Mouse (Mus musculus): ENCODE measurements around the gene Obscn. TPM values are rescaled to one million over a fixed set of nuclear protein-coding genes. Genes with fewer than 3 reads are reported as not detected.
A peak's percentile ranks its signal among the peaks of the same experiment; 100 is the strongest.

The Obscn gene
- polyA plus RNA-seq (2014; fragmentation: Nextera tagmentation; extraction: Ambion mirVana): 0.37 and 0.43 TPM in 2 replicates

DNA sequence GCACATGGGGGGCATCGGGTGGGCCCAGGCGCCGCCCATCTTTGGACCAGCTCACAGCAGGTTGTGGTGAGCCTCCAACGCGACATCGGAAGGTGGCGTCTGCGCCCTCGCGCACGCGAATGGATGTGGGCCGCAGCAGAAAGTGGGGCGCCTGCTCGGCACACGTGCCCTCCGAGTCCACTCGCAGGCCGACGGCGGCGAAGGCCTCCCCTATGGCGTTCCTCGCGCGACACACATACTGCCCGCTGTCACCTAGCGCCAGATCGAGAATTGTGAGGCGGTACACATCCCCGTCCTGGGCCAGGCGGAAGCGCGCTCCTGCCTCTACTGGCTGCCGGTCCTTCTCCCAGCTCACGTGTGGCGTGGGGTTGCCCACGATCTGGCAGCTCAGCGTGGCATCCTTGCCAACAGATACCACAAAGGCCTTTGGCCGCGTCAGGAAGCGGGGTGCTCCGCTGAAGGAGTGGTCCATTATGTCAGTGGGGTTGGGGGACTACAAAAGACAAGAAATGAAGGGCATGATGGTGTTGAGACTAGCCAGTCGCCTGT lies at the start of gene Obscn:
Gene Obscn (minus strand): TSS at position 499 of the 549 bp plus-strand sequence.
- 14% methylated on average over 42 of the region's 44 CpGs for WGBS
- H3K27me3 ChIP-seq (ENCODE audit: control insufficient read depth, insufficient read depth, low read length): peaks cover 48% of the 10 kb centered on the region

DNA sequence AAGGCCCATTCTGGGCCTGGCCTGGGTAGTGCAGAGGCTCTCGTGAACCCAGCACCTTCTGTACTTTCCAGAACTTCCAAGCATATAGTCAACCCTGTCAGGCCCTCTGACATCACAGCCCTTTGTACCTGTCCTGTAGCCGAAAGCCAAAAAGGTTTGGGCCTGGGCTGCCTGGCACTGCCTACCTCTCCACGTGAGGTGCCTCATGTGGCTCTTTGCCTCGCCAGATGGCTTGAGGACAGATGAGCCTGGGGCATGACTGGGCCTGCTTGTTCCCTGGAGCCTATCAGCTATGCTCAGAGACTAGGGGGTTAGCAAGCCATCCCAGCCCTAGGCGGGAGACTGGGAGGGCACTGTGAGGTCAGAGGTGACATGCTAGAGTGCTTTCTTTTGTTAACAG lies 49.3 kb upstream of the Obscn start:
- no peak for DNase-seq
- WGBS: 84% methylated on average over 5 of the region's 5 CpGs
- 0 out of 2 replicates have a peak, but pooled peaks cover 8% of the 10 kb centered on the region for H3K4me1 ChIP-seq (ENCODE audit: control insufficient read depth, insufficient read depth, low read length)
- ATAC-seq (ENCODE audit: low FRiP score, low TSS enrichment): no peak
- H3K4me3 ChIP-seq (replicated peaks; ENCODE audit: low read depth, low read length): no peak overlapping the region
- H3K27ac ChIP-seq (replicated peaks; ENCODE audit: low read depth, low read length): no peak overlapping the region
- no peaks in the 10 kb centered on the region for H3K27me3 ChIP-seq (ENCODE audit: control insufficient read depth, insufficient read depth, low read length)
- no peak overlapping the region for H3K9ac ChIP-seq (replicated peaks; ENCODE audit: low read length)
- no peak overlapping the region for H3K4me2 ChIP-seq (ENCODE audit: low read length)
- peaks cover 44% of the 10 kb centered on the region for H3K36me3 ChIP-seq (ENCODE audit: control insufficient read depth, insufficient read depth, low read length)
- H3K9me3 ChIP-seq (ENCODE audit: control insufficient read depth, low read length): no peaks in the 10 kb centered on the region

More for the DNA sequence above, at the start of gene Obscn:
- ATAC-seq (ENCODE audit: low FRiP score, low TSS enrichment) (no peak), DNase-seq (peak; percentile 14)
- Histone ChIP-seq H3K36me3 (ENCODE audit: control insufficient read depth, insufficient read depth, low read length) (no peaks in the 10 kb centered on the region), H3K27ac (replicated peaks; ENCODE audit: low read depth, low read length) (no peak within 1 kb of the TSS), H3K4me3 (replicated peaks; ENCODE audit: low read depth, low read length) (peak within 1 kb of the TSS; percentile 30), H3K4me2 (ENCODE audit: low read length) (peak within 1 kb of the TSS; percentile 50), H3K4me1 (ENCODE audit: control insufficient read depth, insufficient read depth, low read length) (no peaks in the 10 kb centered on the region), H3K9me3 (ENCODE audit: control insufficient read depth, low read length) (no peaks in the 10 kb centered on the region), H3K9ac (replicated peaks; ENCODE audit: low read length) (no peak within 1 kb of the TSS; the same call in 1 of the 2 replicates)

DNA sequence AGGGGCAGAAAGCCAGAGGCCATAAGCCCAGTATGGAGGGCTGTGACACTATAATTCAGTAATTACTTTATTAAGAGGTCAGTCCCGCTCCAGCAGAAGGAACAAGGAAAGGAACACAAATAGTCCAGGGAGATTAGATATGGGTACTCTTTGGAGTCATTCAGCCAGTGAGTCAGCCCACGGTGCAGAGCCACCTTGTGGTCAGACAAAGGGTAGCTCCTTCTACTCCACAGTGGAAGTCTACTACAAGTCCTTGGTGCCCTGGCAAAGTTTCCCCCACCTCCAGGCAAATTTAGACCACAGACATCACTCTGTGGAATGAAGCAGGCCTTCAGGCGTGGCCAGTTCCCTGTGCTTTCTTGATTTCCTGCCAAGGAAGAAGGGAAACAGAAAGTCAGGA lies 47.6 kb upstream of the Obscn start:
- WGBS: 36% methylated on average over 3 of the region's 3 CpGs
- H3K9me3 ChIP-seq (ENCODE audit: control insufficient read depth, low read length): no peaks in the 10 kb centered on the region
- H3K4me3 ChIP-seq (replicated peaks; ENCODE audit: low read depth, low read length): no peak overlapping the region
- H3K36me3 ChIP-seq (ENCODE audit: control insufficient read depth, insufficient read depth, low read length): peaks cover 44% of the 10 kb centered on the region
- no peaks in the 10 kb centered on the region for H3K4me1 ChIP-seq (ENCODE audit: control insufficient read depth, insufficient read depth, low read length)
- H3K9ac ChIP-seq (replicated peaks; ENCODE audit: low read length): no peak overlapping the region
- no peak overlapping the region for H3K27ac ChIP-seq (replicated peaks; ENCODE audit: low read depth, low read length)
- DNase-seq: peak; percentile 78
- no peak; the same call in 1 of the 2 replicates for ATAC-seq (ENCODE audit: low FRiP score, low TSS enrichment)
- peaks cover 6% of the 10 kb centered on the region; the same call in 1 of the 2 replicates for H3K27me3 ChIP-seq (ENCODE audit: control insufficient read depth, insufficient read depth, low read length)
- no peak overlapping the region for H3K4me2 ChIP-seq (ENCODE audit: low read length)

DNA sequence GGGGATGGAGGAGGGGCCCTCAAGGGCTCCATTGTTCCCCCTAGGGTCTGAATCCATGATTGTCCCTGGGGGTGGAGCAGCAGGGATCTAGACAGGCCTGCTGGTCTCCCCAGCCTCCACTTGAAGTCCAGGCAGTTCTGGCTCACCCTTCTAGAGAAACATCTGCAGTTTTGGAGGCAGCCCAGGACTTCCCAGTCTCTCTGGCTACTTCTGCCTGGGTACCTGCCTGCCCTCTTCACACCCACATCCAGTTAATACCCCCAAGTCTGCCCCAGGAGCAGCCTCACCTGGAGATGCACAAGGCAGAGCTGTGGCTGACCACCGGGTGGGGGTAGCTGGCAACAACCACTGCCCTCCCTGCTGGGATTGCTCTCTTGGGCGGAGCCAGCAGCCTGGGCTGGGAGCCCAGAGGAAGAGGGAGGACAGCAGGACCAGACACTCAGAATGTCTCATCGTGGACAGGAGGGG lies 46.7 kb upstream of the Obscn start, which contains the start of gene Gjc2:
Gene Gjc2 (minus strand): TSS at position 350 of the 468 bp plus-strand sequence.
- Histone ChIP-seq H3K9ac (replicated peaks; ENCODE audit: low read length) (0 out of 2 replicates have a peak within 1 kb of the TSS, but pooled peaks have one; percentile 3), H3K27me3 (ENCODE audit: control insufficient read depth, insufficient read depth, low read length) (peaks cover 14% of the 10 kb centered on the region), H3K4me1 (ENCODE audit: control insufficient read depth, insufficient read depth, low read length) (no peaks in the 10 kb centered on the region), H3K4me3 (replicated peaks; ENCODE audit: low read depth, low read length) (no peak within 1 kb of the TSS), H3K27ac (replicated peaks; ENCODE audit: low read depth, low read length) (no peak within 1 kb of the TSS), H3K4me2 (ENCODE audit: low read length) (no peak within 1 kb of the TSS), H3K36me3 (ENCODE audit: control insufficient read depth, insufficient read depth, low read length) (peaks cover 44% of the 10 kb centered on the region), H3K9me3 (ENCODE audit: control insufficient read depth, low read length) (no peaks in the 10 kb centered on the region)
- ATAC-seq (ENCODE audit: low FRiP score, low TSS enrichment): no peak
- no peak for DNase-seq
- WGBS: 32% methylated on average over 3 of the region's 3 CpGs

DNA sequence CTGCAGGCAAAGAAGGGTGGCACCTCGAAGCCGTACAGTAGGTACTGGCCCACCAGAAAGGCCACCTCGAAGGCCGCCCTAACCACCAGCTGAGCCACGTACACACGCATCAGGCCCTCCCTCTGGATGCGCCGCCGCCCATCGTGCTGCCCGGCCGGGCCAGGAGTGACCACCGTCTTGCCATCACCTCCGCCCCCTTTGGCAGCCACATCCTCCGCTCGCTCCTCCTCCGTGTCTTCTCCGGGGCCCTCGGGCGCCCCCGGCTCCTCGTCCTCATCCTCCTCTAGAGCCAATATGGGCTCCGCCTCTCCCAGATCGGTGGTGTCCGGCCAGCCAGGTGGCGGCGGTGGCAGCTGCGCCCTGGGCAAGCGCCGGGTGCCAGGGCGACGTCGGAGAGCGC lies 40.7 kb upstream of the Obscn start:
- Histone ChIP-seq H3K4me2 (ENCODE audit: low read length) (no peak overlapping the region), H3K36me3 (ENCODE audit: control insufficient read depth, insufficient read depth, low read length) (no peaks in the 10 kb centered on the region), H3K27me3 (ENCODE audit: control insufficient read depth, insufficient read depth, low read length) (peaks cover 50% of the 10 kb centered on the region), H3K27ac (replicated peaks; ENCODE audit: low read depth, low read length) (no peak overlapping the region), H3K4me3 (replicated peaks; ENCODE audit: low read depth, low read length) (no peak overlapping the region), H3K9ac (replicated peaks; ENCODE audit: low read length) (no peak overlapping the region), H3K4me1 (ENCODE audit: control insufficient read depth, insufficient read depth, low read length) (no peaks in the 10 kb centered on the region), H3K9me3 (ENCODE audit: control insufficient read depth, low read length) (no peaks in the 10 kb centered on the region)
- DNase-seq: no peak
- ATAC-seq (ENCODE audit: low FRiP score, low TSS enrichment): no peak
- 9% methylated on average over 34 of the region's 34 CpGs for WGBS

DNA sequence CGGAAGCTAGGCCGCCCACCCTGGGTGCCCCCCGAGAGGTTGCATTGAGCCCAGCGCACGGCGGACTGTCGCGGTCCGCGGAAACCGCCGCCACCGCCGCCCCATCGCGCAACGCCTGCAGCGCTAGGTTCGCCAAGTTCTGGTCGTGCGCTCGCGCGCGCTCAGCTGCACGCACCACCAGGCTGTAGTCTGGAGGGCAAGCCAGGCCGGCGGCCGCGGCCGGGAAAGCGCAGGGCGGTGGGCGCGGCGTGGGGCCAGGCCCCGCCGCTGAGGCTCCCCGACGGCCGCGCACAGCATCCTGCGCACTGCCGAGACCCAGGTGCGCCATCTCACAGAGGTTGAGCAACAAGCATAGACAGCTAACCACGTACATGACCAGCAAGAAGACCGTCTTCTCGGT lies 40.3 kb upstream of the Obscn start:
- Histone ChIP-seq H3K4me1 (ENCODE audit: control insufficient read depth, insufficient read depth, low read length) (no peaks in the 10 kb centered on the region), H3K36me3 (ENCODE audit: control insufficient read depth, insufficient read depth, low read length) (no peaks in the 10 kb centered on the region), H3K27me3 (ENCODE audit: control insufficient read depth, insufficient read depth, low read length) (peaks cover 50% of the 10 kb centered on the region), H3K4me3 (replicated peaks; ENCODE audit: low read depth, low read length) (no peak overlapping the region), H3K4me2 (ENCODE audit: low read length) (no peak overlapping the region), H3K9me3 (ENCODE audit: control insufficient read depth, low read length) (no peaks in the 10 kb centered on the region), H3K27ac (replicated peaks; ENCODE audit: low read depth, low read length) (no peak overlapping the region), H3K9ac (replicated peaks; ENCODE audit: low read length) (no peak overlapping the region)
- DNase-seq (no peak), ATAC-seq (ENCODE audit: low FRiP score, low TSS enrichment) (no peak)
- 4% methylated on average over 48 of the region's 48 CpGs for WGBS

DNA sequence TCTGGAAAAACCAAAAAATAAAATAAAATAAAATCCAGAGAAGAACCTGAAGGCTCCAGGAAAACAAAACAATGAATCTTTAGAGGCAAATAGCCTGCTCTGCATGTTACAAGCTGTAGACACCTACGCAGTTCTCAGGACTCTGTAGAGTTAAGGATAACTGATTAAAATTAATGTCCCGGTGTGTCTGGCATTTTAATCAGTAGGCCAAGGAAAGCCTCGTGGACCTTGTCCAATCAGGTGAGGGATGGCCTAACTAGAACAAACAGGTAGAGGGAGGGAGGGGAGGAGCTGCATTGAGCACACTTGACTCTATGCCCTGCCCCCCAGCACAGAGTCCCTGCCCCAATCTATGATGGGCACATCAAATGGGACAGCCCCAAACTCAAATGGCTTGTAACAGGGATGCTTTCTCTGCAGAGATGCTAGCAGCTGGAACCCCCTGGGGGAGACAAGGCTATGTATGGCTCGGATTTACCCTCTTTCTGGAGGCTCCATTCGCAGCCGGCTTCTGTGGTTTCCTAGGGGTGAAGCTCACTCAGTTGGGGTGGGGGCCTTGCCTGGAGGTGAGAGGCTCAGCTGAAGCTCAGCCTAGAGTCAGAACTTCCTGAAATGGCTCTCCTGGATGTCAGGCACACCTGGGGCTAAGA lies 38.1 kb upstream of the Obscn start:
- H3K27ac ChIP-seq (replicated peaks; ENCODE audit: low read depth, low read length): no peak overlapping the region
- DNase-seq (no peak), ATAC-seq (ENCODE audit: low FRiP score, low TSS enrichment) (no peak)
- H3K27me3 ChIP-seq (ENCODE audit: control insufficient read depth, insufficient read depth, low read length): peaks cover 49% of the 10 kb centered on the region
- H3K4me3 ChIP-seq (replicated peaks; ENCODE audit: low read depth, low read length): no peak overlapping the region
- no peaks in the 10 kb centered on the region for H3K9me3 ChIP-seq (ENCODE audit: control insufficient read depth, low read length)
- WGBS: 49% methylated on average over 6 of the region's 6 CpGs
- H3K9ac ChIP-seq (replicated peaks; ENCODE audit: low read length): no peak overlapping the region
- H3K36me3 ChIP-seq (ENCODE audit: control insufficient read depth, insufficient read depth, low read length): no peaks in the 10 kb centered on the region
- H3K4me1 ChIP-seq (ENCODE audit: control insufficient read depth, insufficient read depth, low read length): no peaks in the 10 kb centered on the region
- no peak overlapping the region for H3K4me2 ChIP-seq (ENCODE audit: low read length)

DNA sequence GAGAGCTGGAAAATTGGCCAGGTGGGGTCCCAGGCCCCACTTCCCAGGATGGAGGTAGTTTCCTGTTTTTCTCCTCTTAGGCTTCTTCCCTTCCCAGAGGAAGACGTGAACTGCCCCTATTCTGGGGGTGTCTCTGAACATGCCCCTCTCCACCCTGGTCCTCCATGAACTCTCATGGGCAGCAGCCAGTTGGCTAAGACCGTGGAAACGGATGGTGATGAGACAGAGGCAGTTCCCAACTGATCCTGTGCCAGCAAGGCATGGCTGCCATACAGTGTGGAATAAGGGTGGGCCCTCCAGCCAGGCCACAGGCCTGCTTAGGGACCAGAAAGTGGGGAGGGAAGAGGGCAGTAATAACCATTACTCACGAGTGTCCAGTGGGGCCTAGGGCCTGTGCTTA lies 34.3 kb upstream of the Obscn start:
- Histone ChIP-seq H3K4me3 (replicated peaks; ENCODE audit: low read depth, low read length) (no peak overlapping the region), H3K9ac (replicated peaks; ENCODE audit: low read length) (no peak overlapping the region), H3K27me3 (ENCODE audit: control insufficient read depth, insufficient read depth, low read length) (peaks cover 12% of the 10 kb centered on the region), H3K4me2 (ENCODE audit: low read length) (no peak overlapping the region), H3K9me3 (ENCODE audit: control insufficient read depth, low read length) (no peaks in the 10 kb centered on the region), H3K36me3 (ENCODE audit: control insufficient read depth, insufficient read depth, low read length) (no peaks in the 10 kb centered on the region), H3K27ac (replicated peaks; ENCODE audit: low read depth, low read length) (no peak overlapping the region), H3K4me1 (ENCODE audit: control insufficient read depth, insufficient read depth, low read length) (no peaks in the 10 kb centered on the region)
- 70% methylated on average over 4 of the region's 4 CpGs for WGBS
- ATAC-seq (ENCODE audit: low FRiP score, low TSS enrichment) (no peak), DNase-seq (no peak)

DNA sequence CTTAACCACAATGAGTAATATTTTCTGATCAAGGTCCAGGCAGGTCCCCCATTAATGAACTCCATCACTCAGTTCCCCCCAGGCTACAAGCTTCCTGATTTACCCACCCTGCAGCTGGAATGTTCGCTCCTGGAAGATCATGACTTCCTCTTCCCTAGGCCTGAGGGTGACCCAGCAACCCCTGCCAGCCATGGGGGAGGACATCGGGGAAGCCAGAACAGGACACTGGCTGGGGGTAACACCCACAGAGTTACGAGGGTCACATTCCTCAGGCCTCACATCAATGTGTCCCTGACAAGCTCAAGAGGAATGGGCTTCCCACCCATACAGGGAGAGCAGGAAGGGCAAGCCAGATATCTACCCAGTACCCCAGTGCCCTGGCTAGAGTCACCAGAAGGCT lies 33.6 kb upstream of the Obscn start:
- 78% methylated on average over 3 of the region's 3 CpGs for WGBS
- Histone ChIP-seq H3K36me3 (ENCODE audit: control insufficient read depth, insufficient read depth, low read length) (no peaks in the 10 kb centered on the region), H3K9ac (replicated peaks; ENCODE audit: low read length) (no peak overlapping the region), H3K4me3 (replicated peaks; ENCODE audit: low read depth, low read length) (no peak overlapping the region), H3K9me3 (ENCODE audit: control insufficient read depth, low read length) (no peaks in the 10 kb centered on the region), H3K4me2 (ENCODE audit: low read length) (no peak overlapping the region), H3K4me1 (ENCODE audit: control insufficient read depth, insufficient read depth, low read length) (no peaks in the 10 kb centered on the region), H3K27me3 (ENCODE audit: control insufficient read depth, insufficient read depth, low read length) (peaks cover 5% of the 10 kb centered on the region; the same call in 1 of the 2 replicates), H3K27ac (replicated peaks; ENCODE audit: low read depth, low read length) (no peak overlapping the region)
- ATAC-seq (ENCODE audit: low FRiP score, low TSS enrichment) (no peak), DNase-seq (no peak)

Measured in midbrain, embryonic 14.5 days (tissue).